Mouse (Mus musculus) gonadal fat pad, adult 2 months (tissue): ENCODE data around the gene Pygm. TPM values are rescaled to one million over a fixed set of nuclear protein-coding genes. Genes with fewer than 3 reads are reported as not detected.

Source experiments
- DNase-seq: peaks from one replicate; pipeline ENCODE4 v3.0.0-alpha.2; 2012; ENCODE audit warnings: low read depth
- polyA plus RNA-seq: library from polyadenylated mRNA; depleted of rRNA; stranded (reverse); fragments of >200 nt; gene quantifications from 2 replicates; pipeline ENCODE4 v1.2.3, GENCODE M21; 2012; rRNA removed

Pygm gene
- polyA plus RNA-seq, 1 experiment, result 15.8 TPM

DNA sequence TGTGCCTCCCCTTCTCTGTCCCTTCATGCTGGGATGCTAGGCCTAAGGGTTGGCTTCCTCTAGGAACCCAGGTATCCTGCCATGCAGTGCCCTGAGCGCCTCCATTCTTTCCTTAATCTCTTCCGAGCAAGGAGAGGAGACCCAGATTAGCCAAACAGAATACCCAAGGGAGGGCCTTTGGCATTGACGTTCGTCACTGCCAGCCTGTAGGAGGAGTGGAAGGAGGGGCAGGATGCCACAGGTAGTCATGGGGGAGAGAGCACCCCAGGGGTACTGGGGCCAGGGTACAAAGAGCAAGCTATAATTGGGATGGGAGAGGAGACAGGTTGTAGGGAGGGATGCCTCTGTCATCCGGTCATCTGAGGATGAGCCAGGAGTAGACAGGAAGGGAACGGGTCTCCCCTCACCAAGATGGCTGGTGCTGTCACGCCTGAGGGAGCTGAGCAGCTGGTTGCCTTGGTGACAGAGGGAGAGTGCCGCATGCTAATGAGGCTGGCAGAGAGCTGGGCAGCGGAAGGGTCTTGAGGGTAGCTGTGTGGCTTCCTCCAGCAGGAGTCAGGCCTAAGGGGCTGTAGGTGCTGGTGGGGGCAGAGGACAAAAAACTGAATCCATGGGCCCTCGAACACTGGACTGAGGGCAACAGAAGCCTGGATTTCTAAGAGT is 61.7 kb downstream of the Pygm start:
- DNase-seq, result no peak

- no peak for DNase-seq
Observed at GRCm38 (mm10) chr19:6446736-6447437, 62.7 kb downstream of the Pygm start.

Other genes starting within 250 kb of the Pygm start
- 2.8 and 2.9 TPM in 2 replicates for gene Batf2, start 243.4 kb upstream of the Pygm start, polyA plus RNA-seq
- 141 and 162 TPM in 2 replicates for gene Arl2, start 242.9 kb upstream of the Pygm start, polyA plus RNA-seq
- 0.16 and 0.22 TPM in 2 replicates for gene Majin, start 200.0 kb upstream of the Pygm start, polyA plus RNA-seq
- gene Gpha2, start 158.0 kb upstream of the Pygm start, polyA plus RNA-seq, result 1.7 and 2.8 TPM in 2 replicates
- gene Ppp2r5b, start 148.5 kb upstream of the Pygm start, polyA plus RNA-seq, result 54.3 and 61.5 TPM in 2 replicates
- 23.4 and 25.0 TPM in 2 replicates for gene Atg2a, start 142.7 kb upstream of the Pygm start, polyA plus RNA-seq
- gene Ehd1, start 107.7 kb upstream of the Pygm start, polyA plus RNA-seq, result 156 and 198 TPM in 2 replicates
- 16.2 and 16.6 TPM in 2 replicates for gene Cdc42bpg, start 77.9 kb upstream of the Pygm start, polyA plus RNA-seq
- 40.4 and 48.5 TPM in 2 replicates for gene Men1, start 49.4 kb upstream of the Pygm start, polyA plus RNA-seq
- 83.4 and 95.3 TPM in 2 replicates for gene Map4k2, start 43.3 kb upstream of the Pygm start, polyA plus RNA-seq
- gene Sf1, start 20.7 kb upstream of the Pygm start, polyA plus RNA-seq, result 95.0 and 140 TPM in 2 replicates
- gene Rasgrp2, start 14.9 kb downstream of the Pygm start, polyA plus RNA-seq, result 107 and 215 TPM in 2 replicates
- 1.6 and 1.7 TPM in 2 replicates for gene Nrxn2, start 34.3 kb downstream of the Pygm start, polyA plus RNA-seq
- 0.24 and 0.27 TPM in 2 replicates for gene Slc22a12, start 158.6 kb downstream of the Pygm start, polyA plus RNA-seq